18 mouse cellular contexts compared by ENCODE assay signal in the genomic region with DNA sequence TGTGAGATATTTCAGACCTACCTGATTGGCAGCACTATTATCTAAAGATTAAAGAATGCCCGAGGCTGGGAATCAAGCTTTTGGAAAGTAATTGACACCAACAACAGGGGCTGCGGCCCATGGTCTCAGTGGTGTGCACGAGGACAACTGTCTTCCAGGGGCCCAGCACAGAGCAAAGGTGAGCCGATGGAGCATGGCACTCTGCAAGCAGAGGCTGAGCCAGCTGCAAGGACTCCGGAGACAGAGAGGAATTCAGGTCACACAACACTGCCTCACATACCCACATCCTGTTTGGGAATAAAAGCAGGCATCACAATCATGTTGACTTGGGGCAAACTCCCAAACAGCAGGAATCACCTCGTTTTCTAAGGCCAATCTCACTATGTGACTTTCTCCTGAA. TPM values are rescaled to one million over a fixed set of nuclear protein-coding genes. Genes with fewer than 3 reads are reported as not detected.
DNase-seq lines count a peak whose midpoint lies in the region; ATAC-seq and TF ChIP-seq lines count a peak whose summit lies in the region.
"Had no signal": no experiment of that assay in that cellular context is flagged by ENCODE, and none has a peak within 500 bp of the region (broad histone marks: within the 10 kb centered on the region; RNA-seq: fewer than 3 reads in every experiment).

No protein-coding gene starts in this region.

- no peak overlapping the region for H3K27ac ChIP-seq in hindbrain, postnatal 0 days
- no peak overlapping the region for H3K27ac ChIP-seq in hindbrain, embryonic 11.5 days (ENCODE audit: low read depth, low read length)
- H3K27ac ChIP-seq in kidney, embryonic 15.5 days, result peak overlapping the region; percentile 54
- H3K27ac ChIP-seq in olfactory bulb, adult 2 months (ENCODE audit: insufficient read depth, low read depth, low read length), result peak overlapping the region; percentile 58
- no peak overlapping the region for H3K27ac ChIP-seq in neural tube, embryonic 15.5 days (replicated peaks)
- H3K27ac ChIP-seq: embryonic facial prominence, embryonic 13.5 days; heart, embryonic 10.5 days; hindbrain, embryonic 12.5 days; limb, embryonic 15.5 days; liver, embryonic 15.5 days; midbrain, embryonic 13.5 days had no signal

- no peak for ATAC-seq in hindbrain, postnatal 0 days
- no peak for ATAC-seq in hindbrain, embryonic 11.5 days (ENCODE audit: low FRiP score)
- peak; percentile 92 for ATAC-seq in kidney, embryonic 15.5 days (replicated peaks; ENCODE audit: low FRiP score)
- ATAC-seq in neural tube, embryonic 15.5 days (ENCODE audit: low FRiP score), result no peak
- ATAC-seq: forebrain, embryonic 16.5 days; midbrain, embryonic 13.5 days had no signal

- H3K36me3 ChIP-seq in hindbrain, postnatal 0 days (ENCODE audit: insufficient read depth, low read length), result no peaks in the 10 kb centered on the region
- H3K36me3 ChIP-seq in hindbrain, embryonic 11.5 days (ENCODE audit: control insufficient read depth, insufficient read depth, low read length), result no peaks in the 10 kb centered on the region
- no peaks in the 10 kb centered on the region for H3K36me3 ChIP-seq in kidney, embryonic 15.5 days
- no peaks in the 10 kb centered on the region for H3K36me3 ChIP-seq in neural tube, embryonic 15.5 days
- H3K36me3 ChIP-seq: embryonic facial prominence, embryonic 13.5 days; heart, embryonic 10.5 days; hindbrain, embryonic 12.5 days; limb, embryonic 15.5 days; liver, embryonic 15.5 days; midbrain, embryonic 13.5 days had no signal

- H3K9me3 ChIP-seq in hindbrain, postnatal 0 days (ENCODE audit: low read length), result no peaks in the 10 kb centered on the region
- H3K9me3 ChIP-seq in hindbrain, embryonic 11.5 days (ENCODE audit: control insufficient read depth, low read length), result no peaks in the 10 kb centered on the region
- no peaks in the 10 kb centered on the region for H3K9me3 ChIP-seq in kidney, embryonic 15.5 days (replicated peaks)
- no peaks in the 10 kb centered on the region for H3K9me3 ChIP-seq in neural tube, embryonic 15.5 days (replicated peaks)
- H3K9me3 ChIP-seq: embryonic facial prominence, embryonic 13.5 days; heart, embryonic 10.5 days; hindbrain, embryonic 12.5 days; limb, embryonic 15.5 days; liver, embryonic 15.5 days; midbrain, embryonic 13.5 days had no signal

- H3K4me1 ChIP-seq in hindbrain, postnatal 0 days (ENCODE audit: insufficient read depth, low read length), result no peaks in the 10 kb centered on the region
- 0 out of 2 replicates have a peak, but pooled peaks cover 6% of the 10 kb centered on the region for H3K4me1 ChIP-seq in hindbrain, embryonic 11.5 days (replicated peaks; ENCODE audit: control insufficient read depth, insufficient read depth, low read length)
- H3K4me1 ChIP-seq in kidney, embryonic 15.5 days, result peaks cover 17% of the 10 kb centered on the region
- H3K4me1 ChIP-seq in olfactory bulb, adult 2 months (ENCODE audit: control insufficient read depth, insufficient read depth, low read length), result peaks cover 5% of the 10 kb centered on the region; the same call in 1 of the 2 replicates
- peaks cover 9% of the 10 kb centered on the region for H3K4me1 ChIP-seq in neural tube, embryonic 15.5 days

- TF ChIP-seq POLR2A in olfactory bulb, adult 2 months (IDR thresholded peaks at IDR 0.05; ENCODE audit: insufficient read depth, low read depth, low read length), result no peak

- H3K4me2 ChIP-seq in hindbrain, postnatal 0 days (ENCODE audit: low read depth, low read length), result peak overlapping the region; percentile 13; the same call in 1 of the 2 replicates
- H3K4me2 ChIP-seq in hindbrain, embryonic 11.5 days (replicated peaks; ENCODE audit: low read depth, low read length), result no peak overlapping the region
- no peak overlapping the region for H3K4me2 ChIP-seq in kidney, embryonic 15.5 days
- no peak overlapping the region for H3K4me2 ChIP-seq in neural tube, embryonic 15.5 days
- H3K4me2 ChIP-seq: embryonic facial prominence, embryonic 13.5 days; hindbrain, embryonic 12.5 days; limb, embryonic 15.5 days; liver, embryonic 15.5 days; midbrain, embryonic 13.5 days had no signal

- no peak overlapping the region for H3K4me3 ChIP-seq in hindbrain, postnatal 0 days (ENCODE audit: low read length)
- H3K4me3 ChIP-seq in hindbrain, embryonic 11.5 days (ENCODE audit: low read depth, low read length), result no peak overlapping the region
- H3K4me3 ChIP-seq in kidney, embryonic 15.5 days (replicated peaks), result no peak overlapping the region
- H3K4me3 ChIP-seq in olfactory bulb, adult 2 months (ENCODE audit: insufficient read depth, low read depth, low read length), result peak overlapping the region; percentile 43
- H3K4me3 ChIP-seq in neural tube, embryonic 15.5 days (replicated peaks), result no peak overlapping the region
- H3K4me3 ChIP-seq: embryonic facial prominence, embryonic 13.5 days; heart, embryonic 10.5 days; hindbrain, embryonic 12.5 days; limb, embryonic 15.5 days; liver, embryonic 15.5 days; midbrain, embryonic 13.5 days; myocyte had no signal

- no peak overlapping the region for H3K9ac ChIP-seq in hindbrain, postnatal 0 days (replicated peaks; ENCODE audit: low read length)
- no peak overlapping the region for H3K9ac ChIP-seq in hindbrain, embryonic 11.5 days (ENCODE audit: low read depth, low read length)
- H3K9ac ChIP-seq in kidney, embryonic 15.5 days, result no peak overlapping the region
- no peak overlapping the region for H3K9ac ChIP-seq in neural tube, embryonic 15.5 days (replicated peaks)
- H3K9ac ChIP-seq: embryonic facial prominence, embryonic 13.5 days; hindbrain, embryonic 12.5 days; limb, embryonic 15.5 days; liver, embryonic 15.5 days; midbrain, embryonic 13.5 days had no signal

- no peak for TF ChIP-seq CTCF in hindbrain, postnatal 0 days (IDR thresholded peaks at IDR 0.05; ENCODE audit: low read depth)
- TF ChIP-seq CTCF in olfactory bulb, adult 2 months (IDR thresholded peaks at IDR 0.05; ENCODE audit: insufficient read depth, low read depth, low read length), result no peak

- no peaks in the 10 kb centered on the region for H3K27me3 ChIP-seq in hindbrain, postnatal 0 days (ENCODE audit: insufficient read depth, low read length)
- H3K27me3 ChIP-seq in hindbrain, embryonic 11.5 days (ENCODE audit: control insufficient read depth, insufficient read depth, low read length), result no peaks in the 10 kb centered on the region
- no peaks in the 10 kb centered on the region for H3K27me3 ChIP-seq in kidney, embryonic 15.5 days
- H3K27me3 ChIP-seq in neural tube, embryonic 15.5 days (replicated peaks), result no peaks in the 10 kb centered on the region
- H3K27me3 ChIP-seq: embryonic facial prominence, embryonic 13.5 days; hindbrain, embryonic 12.5 days; limb, embryonic 15.5 days; midbrain, embryonic 13.5 days had no signal

- WGBS in hindbrain, postnatal 0 days, result 20% methylated on average over 6 of the region's 6 CpGs
- 28% methylated on average over 6 of the region's 6 CpGs for WGBS in hindbrain, embryonic 11.5 days
- WGBS in kidney, embryonic 15.5 days, result 27% methylated on average over 6 of the region's 6 CpGs
- 8% methylated on average over 6 of the region's 6 CpGs for WGBS in olfactory bulb, adult 2 months
- 59% methylated on average over 6 of the region's 6 CpGs for WGBS in neural tube, embryonic 15.5 days

- no peak for DNase-seq in hindbrain, postnatal 0 days (ENCODE audit: low spot score)
- no peak for DNase-seq in hindbrain, embryonic 11.5 days (ENCODE audit: low spot score)
- peak; percentile 21 for DNase-seq in Muller cell, postnatal 12 days (ENCODE audit: inconsistent ontology term)
- no peak for DNase-seq in lung, postnatal 4 days
- DNase-seq in spleen, postnatal 36 days (ENCODE audit: low spot score in 2 of 2), result no peak
- DNase-seq: B cell, adult 2 months; cerebellum, adult 8-10 months had no signal

RNA-seq across cellular contexts. Expression of a gene that starts 5.5 kb away (rescaled TPM):
- total RNA-seq in hindbrain, postnatal 0 days (2014; rRNA removed), result 57.0 and 59.0 TPM in 2 replicates
- 92.9 and 95.6 TPM in 2 replicates for polyA plus RNA-seq in hindbrain, postnatal 0 days (2015; fragmentation: Nextera tagmentation; extraction: Ambion mirVana)
- polyA plus RNA-seq in hindbrain, embryonic 11.5 days (2014; fragmentation: Nextera tagmentation; extraction: Ambion mirVana), result 30.6 and 37.7 TPM in 2 replicates
- 45.4 and 53.0 TPM in 2 replicates for polyA plus RNA-seq in kidney, embryonic 15.5 days (2015; fragmentation: Nextera tagmentation; extraction: Ambion mirVana)
- polyA plus RNA-seq in olfactory bulb, adult 2 months (2012; ENCODE audit: insufficient read depth, insufficient read length, low replicate concordance, missing spikeins), result not detected in 2 replicates
- 98.8 and 103 TPM in 2 replicates for polyA plus RNA-seq in neural tube, embryonic 15.5 days (2015; fragmentation: Nextera tagmentation; extraction: Ambion mirVana)

Comparison
In these comparisons a context has a peak if more than half of its experiments do, and no peak if none do; other contexts are left out.
1. H3K27ac ChIP-seq: peak in kidney, embryonic 15.5 days (single experiment) and olfactory bulb, adult 2 months (single experiment); none in hindbrain, postnatal 0 days (single experiment), hindbrain, embryonic 11.5 days (single experiment) and neural tube, embryonic 15.5 days (single experiment).